Mouse (Mus musculus): ENCODE data around the gene Rab11fip4. TPM values are rescaled to one million over a fixed set of nuclear protein-coding genes. Genes with fewer than 3 reads are reported as not detected.

The Rab11fip4 gene
- total and polyA plus RNA-seq, 2 experiments from 2014 or later: not detected

- DNase-seq (ENCODE audit: low spot score): no peak
These were observed 149.9 kb downstream of the Rab11fip4 start for GRCm38 (mm10) chr11:79740740-79741512.

GRCm38 (mm10) chr11:79746552-79747102 lies 155.6 kb downstream of the Rab11fip4 start:
- H3K27ac ChIP-seq (ENCODE audit: low read depth): no peak overlapping the region
- no peaks in the 10 kb centered on the region for H3K4me1 ChIP-seq (ENCODE audit: control insufficient read depth, insufficient read depth)
- no peak overlapping the region for H3K9ac ChIP-seq (replicated peaks; ENCODE audit: low read depth, low read length)
- no peaks in the 10 kb centered on the region for H3K36me3 ChIP-seq (replicated peaks; ENCODE audit: control insufficient read depth, insufficient read depth, low read length)
- H3K27me3 ChIP-seq (ENCODE audit: control insufficient read depth, insufficient read depth, low read length): no peaks in the 10 kb centered on the region
- H3K9me3 ChIP-seq (replicated peaks; ENCODE audit: control insufficient read depth, low read length): no peaks in the 10 kb centered on the region
- DNase-seq (ENCODE audit: low spot score) (no peak), ATAC-seq (ENCODE audit: insufficient read depth, low read depth) (no peak)
- no peak overlapping the region for H3K4me3 ChIP-seq (ENCODE audit: low read depth, low read length)
- no peak for TF ChIP-seq CTCF (IDR thresholded peaks at IDR 0.05; ENCODE audit: low read depth)
- TF ChIP-seq EP300 (IDR thresholded peaks at IDR 0.05; ENCODE audit: low read depth): no peak
- 84% methylated on average over 11 of the region's 11 CpGs for WGBS
- no peak overlapping the region for H3K4me2 ChIP-seq (ENCODE audit: low read depth, low read length)

More at GRCm38 (mm10) chr11:79740740-79741512, 149.9 kb downstream of the Rab11fip4 start:
- Histone ChIP-seq H3K4me3 (ENCODE audit: low read depth, low read length) (no peak overlapping the region), H3K27ac (ENCODE audit: low read depth) (peak overlapping the region; percentile 62), H3K4me2 (ENCODE audit: low read depth, low read length) (no peak overlapping the region), H3K4me1 (ENCODE audit: control insufficient read depth, insufficient read depth) (peaks cover 29% of the 10 kb centered on the region), H3K9me3 (replicated peaks; ENCODE audit: control insufficient read depth, low read length) (no peaks in the 10 kb centered on the region), H3K9ac (replicated peaks; ENCODE audit: low read depth, low read length) (no peak overlapping the region), H3K36me3 (replicated peaks; ENCODE audit: control insufficient read depth, insufficient read depth, low read length) (no peaks in the 10 kb centered on the region), H3K27me3 (ENCODE audit: control insufficient read depth, insufficient read depth, low read length) (no peaks in the 10 kb centered on the region)
- 71% methylated on average over 10 of the region's 10 CpGs for WGBS
- TF ChIP-seq EP300 (IDR thresholded peaks at IDR 0.05; ENCODE audit: low read depth) (no peak), CTCF (IDR thresholded peaks at IDR 0.05; ENCODE audit: low read depth) (no peak)
- no peak for ATAC-seq (ENCODE audit: insufficient read depth, low read depth)

MicroRNAs within 50 kb of the gene (microRNA counts, 519-probe panel; counts per million panel counts)
- not detected for microRNA mmu-miR-193
- microRNA mmu-miR-365: 4,805 counts per million, percentile 62 among the panel's probes with 10 or more counts

Small RNA genes lying within 50 kb of the gene (microRNA-seq; reads per million reads assigned to microRNA genes)
- 9.6 reads per million, percentile 29 among the genes with 10 or more reads in this experiment for gene Mir193a
- 2.0 reads per million, percentile 5 among the genes with 10 or more reads in this experiment for gene Mir365-2

Other genes starting within 250 kb of the Rab11fip4 start
- gene Omg, start 87.1 kb upstream of the Rab11fip4 start, total RNA-seq (2014; rRNA removed; ENCODE audit: low replicate concordance): not detected in 2 replicates
- 0.07 TPM in 1 of 2 replicates, not detected in the other for gene Omg, start 87.1 kb upstream of the Rab11fip4 start, polyA plus RNA-seq (2015; fragmentation: Nextera tagmentation; extraction: Ambion mirVana)
- 0.62 and 0.84 TPM in 2 replicates for gene Evi2b, start 67.5 kb upstream of the Rab11fip4 start, total RNA-seq (2014; rRNA removed; ENCODE audit: low replicate concordance)
- gene Evi2b, start 67.5 kb upstream of the Rab11fip4 start, polyA plus RNA-seq (2015; fragmentation: Nextera tagmentation; extraction: Ambion mirVana): 0.36 and 0.54 TPM in 2 replicates
- gene Evi2, start 60.6 kb upstream of the Rab11fip4 start, total RNA-seq (2014; rRNA removed; ENCODE audit: low replicate concordance): not detected in 2 replicates
- 0.14 and 0.19 TPM in 2 replicates for gene Evi2, start 60.6 kb upstream of the Rab11fip4 start, polyA plus RNA-seq (2015; fragmentation: Nextera tagmentation; extraction: Ambion mirVana)
- gene Evi2a, start 60.6 kb upstream of the Rab11fip4 start, total RNA-seq (2014; rRNA removed; ENCODE audit: low replicate concordance): 2.0 and 2.1 TPM in 2 replicates
- gene Evi2a, start 60.6 kb upstream of the Rab11fip4 start, polyA plus RNA-seq (2015; fragmentation: Nextera tagmentation; extraction: Ambion mirVana): 2.5 TPM in 2 replicates